Mouse (Mus musculus) thymus, adult 2 months (tissue): ENCODE data around the gene Lmf2.

Experiments used
- CTCF ChIP-seq: fragments of 200-500 bp; IDR thresholded peaks from 2 replicates; pipeline ENCODE4 v1.5.1; 2012; ENCODE audit warnings: mild to moderate bottlenecking, control low read depth, low read length, moderate library complexity, borderline replicate concordance; ENCODE audit not compliant: control insufficient read depth, poor library complexity, insufficient read depth; ENCODE audit errors: extremely low read depth
- POLR2A ChIP-seq: fragments of 200-500 bp; IDR thresholded peaks from 2 replicates; pipeline ENCODE4 v1.6.1; 2012; ENCODE audit warnings: mild to moderate bottlenecking, low read length, control low read depth, moderate library complexity; ENCODE audit not compliant: control insufficient read depth, poor library complexity, insufficient read depth; ENCODE audit errors: extremely low read depth

GRCm38 (mm10) chr15:89373027-89373761 lies 17.7 kb upstream of the Lmf2 start:
- TF ChIP-seq CTCF (peak; percentile 81; the same call in 1 of the 2 replicates), POLR2A (no peak)
